Mouse (Mus musculus): ENCODE results near the gene Uvrag.
"Not testable (repeated sequence)": the region's sequence is repeated elsewhere in the genome, so short reads cannot be mapped to it uniquely, and the experiment has no call there.

Gene Uvrag

DNA sequence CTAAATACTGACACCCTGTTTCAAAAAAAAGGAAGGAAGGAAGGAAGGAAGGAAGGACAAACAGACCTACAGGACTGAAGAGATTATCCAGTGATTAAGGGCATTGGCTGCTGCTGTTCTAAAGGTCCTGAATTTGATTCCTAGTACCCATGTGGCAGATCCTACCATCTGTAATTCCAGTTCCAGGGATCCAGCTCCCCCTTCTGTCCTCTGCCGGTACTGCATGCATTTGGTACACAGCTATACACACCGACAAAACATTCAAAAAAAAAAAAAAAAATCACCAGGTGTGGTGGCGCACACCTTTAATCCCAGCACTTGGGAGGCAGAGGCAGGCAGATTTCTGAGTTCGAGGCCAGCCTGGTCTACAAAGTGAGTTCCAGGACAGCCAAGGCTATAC lies 45.8 kb downstream of the Uvrag start:
- DNase-seq, result peak; percentile 61

DNA sequence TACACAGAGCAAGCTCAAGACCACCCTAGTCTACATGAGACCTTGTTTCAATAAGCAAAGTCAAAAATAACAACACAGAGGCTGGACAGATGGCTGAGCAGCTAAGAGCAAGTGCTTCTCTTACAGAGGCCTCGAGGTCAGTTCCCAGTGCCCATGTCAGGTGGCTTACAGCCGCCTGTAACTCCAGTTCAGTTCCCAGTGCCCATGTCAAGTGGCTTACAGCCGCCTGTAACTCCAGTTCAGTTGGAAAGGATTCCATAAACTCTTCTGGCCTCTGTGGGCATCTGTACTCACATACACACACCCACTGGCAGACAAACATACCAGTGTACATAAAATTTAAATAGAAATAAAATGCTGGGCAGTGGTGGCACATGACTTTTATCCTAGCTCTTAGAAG lies 46.6 kb downstream of the Uvrag start:
- no peak for DNase-seq

DNA sequence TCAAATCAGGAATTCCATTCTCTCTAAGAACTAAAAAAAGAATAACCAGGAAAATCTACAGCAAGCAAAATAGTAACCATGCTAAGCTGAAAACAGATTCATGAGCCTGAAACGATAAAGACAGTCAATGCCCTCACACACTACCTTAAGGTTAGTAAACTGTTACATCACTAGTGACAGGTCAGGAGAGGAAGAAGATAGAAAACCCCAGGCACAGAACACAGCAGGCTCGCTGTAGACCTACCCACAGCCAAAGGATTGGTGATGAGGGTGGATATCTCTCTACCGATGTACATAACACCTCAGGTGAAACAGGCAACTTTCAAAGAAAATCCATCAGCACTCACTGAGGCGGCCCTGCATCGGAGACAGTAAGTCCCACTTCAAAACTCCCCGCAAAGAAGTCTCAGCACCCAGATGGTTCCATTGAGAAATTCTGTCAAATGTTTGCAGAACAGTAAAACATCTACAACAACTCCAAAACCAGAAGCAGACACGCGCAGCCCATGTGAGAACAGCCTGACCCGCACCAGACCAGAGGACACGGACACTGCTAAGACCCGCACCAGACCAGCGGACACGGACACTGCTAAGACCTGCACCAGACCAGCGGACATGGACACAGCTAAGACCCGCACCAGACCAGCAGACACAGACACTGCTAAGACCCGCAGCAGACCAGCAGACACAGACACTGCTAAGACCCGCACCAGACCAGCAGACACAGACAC lies 48.9 kb downstream of the Uvrag start:
- DNase-seq, result no peak

DNA sequence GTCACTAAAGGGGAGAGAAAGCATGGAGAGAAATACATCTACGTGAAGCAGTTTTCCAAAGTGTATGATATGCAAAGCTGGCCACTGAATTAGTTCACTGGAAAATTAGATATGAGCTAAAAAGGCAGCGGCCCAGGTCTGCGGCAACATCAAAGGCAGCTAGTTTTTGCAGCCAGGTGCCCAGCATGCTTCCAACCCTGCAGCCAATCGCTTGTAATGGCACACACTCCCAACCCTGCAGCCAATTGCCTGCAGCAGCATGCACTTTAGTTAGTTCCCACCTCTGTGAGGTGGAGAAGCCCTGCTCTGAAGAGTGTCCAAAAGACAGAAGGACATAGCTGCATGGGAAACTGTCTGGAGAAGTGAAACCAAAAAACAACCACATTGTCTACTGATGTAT lies 51.2 kb downstream of the Uvrag start:
- no peak for DNase-seq

DNA sequence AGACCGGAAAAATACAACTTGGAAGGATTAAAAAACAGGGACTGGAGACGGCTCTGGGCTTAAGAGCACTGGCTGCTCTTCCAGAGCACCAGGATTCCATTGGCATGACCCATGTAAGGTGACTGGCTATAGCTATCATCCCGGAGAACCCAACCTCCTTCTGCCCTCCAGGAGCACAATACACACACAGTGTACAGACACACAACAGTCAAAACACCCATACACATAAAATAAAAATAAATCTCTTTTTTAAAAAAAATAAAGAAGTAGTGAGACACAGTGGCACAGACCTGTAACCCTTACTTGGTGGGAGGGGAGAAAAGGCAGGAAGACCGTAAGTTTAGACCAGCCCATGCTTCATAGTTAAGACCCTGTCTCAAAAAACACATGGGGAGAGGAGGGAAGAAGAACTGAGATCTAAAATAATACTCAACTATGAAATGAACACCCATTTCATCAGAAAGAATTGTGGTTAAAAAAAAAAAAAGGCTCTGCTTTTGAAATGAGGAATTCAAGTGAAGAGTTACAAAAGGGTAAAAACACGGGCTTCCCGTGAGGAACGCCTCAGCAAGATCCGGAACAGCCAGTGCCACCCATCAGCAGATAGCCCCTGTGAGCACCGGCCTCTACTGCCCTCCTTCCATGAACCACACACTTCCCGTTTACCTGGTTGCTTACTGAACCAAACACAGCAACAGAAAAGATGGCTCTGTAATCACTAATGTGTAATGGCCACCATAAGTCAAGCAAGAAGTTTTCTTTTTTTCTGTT lies 52.2 kb downstream of the Uvrag start:
- DNase-seq, result no peak

DNA sequence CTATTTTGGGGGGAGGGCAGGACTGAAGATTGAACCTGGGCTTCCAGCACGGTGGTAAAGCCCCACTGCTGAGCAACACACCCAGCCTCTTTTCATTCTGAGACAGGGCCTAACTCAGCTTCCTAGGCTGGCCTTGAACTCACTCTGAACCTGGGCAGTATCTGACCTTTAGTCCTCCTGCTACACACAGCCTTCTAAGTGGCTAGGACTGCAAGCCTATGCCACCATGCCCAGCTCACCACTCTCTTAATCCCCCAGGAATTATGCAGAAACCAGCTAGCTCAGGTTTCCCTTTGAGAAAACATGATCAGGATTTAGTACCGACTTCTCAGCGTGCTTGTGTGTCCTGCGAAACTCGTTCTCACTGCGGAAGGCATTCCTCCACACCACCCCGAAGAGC lies 53.4 kb downstream of the Uvrag start:
- DNase-seq, result peak; percentile 15

DNA sequence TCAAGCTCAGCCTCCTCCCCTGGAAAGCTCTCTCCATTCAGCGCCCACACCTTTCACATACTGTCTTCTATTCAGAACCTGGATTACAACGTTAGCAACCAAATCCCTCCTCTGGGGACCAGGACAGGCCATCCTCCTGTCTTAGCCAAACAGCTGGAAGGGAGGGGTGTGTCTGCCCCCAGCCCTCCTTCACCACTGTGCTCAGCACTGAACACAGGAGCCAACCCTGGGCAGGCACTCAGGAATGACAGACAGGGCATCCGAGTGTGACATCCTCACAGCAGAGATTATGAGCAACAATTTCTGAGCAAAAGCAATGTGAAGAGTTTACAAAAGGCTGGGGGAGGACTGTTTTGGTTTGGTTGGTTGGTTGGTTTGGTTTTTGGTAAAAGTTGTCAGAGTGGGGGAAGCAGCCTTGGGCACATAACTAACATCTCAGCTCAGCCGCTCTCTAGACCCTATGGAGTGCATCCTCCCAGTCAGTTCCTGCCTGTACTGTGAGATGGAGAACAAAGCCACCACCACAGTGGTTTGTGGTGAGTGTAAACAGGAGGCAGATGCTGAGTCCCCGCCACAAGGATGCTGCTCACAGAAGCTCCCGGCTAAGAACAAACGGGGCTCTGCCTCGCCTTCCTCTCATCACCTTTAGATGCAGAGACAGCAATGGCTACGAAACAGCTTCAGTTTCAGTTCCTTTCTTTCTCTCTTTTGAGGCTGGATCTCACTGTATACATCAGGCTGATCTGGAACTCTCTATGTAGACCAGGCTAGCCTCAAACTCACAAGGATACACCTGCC lies 54.1 kb downstream of the Uvrag start:
- DNase-seq, result peak; percentile 84

DNA sequence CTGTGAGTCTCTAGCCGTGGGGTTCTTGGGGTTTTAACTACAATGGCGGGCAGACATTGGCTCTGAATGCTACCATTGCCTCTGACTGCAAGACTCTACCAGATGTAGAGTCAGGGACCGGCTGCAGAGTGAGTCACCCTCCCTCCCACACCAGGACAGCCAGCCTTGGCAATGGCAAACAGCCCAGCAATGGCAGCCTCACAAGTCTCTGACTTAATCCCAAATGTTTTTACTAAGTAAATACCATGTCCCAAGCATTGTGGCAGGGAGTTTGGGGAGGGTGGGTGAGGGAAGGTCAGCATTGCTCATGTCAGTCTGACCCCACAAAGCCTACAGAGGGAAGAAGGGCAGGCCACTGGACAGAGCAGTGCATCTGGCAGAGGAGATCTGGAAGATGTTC lies 55.7 kb downstream of the Uvrag start:
- no peak for DNase-seq

DNA sequence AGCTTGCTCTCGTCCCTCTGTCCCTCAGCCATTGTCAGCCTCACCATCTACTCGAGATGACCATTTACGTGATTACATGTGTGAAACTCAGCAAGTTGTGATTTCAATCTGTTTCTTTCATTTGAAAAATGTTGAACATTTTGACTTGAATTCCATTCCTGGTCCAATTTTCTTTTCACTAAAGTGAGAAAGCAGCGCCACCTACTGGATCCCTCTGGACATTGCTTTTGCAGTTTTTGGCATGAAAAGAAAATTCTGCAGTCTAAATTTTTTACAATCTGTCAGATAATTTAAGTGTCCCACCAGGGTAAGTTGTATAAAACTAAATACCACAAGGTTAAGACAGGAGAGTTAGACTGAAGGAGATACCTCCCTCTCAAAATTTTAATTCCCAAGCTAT lies 61.4 kb downstream of the Uvrag start:
- DNase-seq, result peak; percentile 52

DNA sequence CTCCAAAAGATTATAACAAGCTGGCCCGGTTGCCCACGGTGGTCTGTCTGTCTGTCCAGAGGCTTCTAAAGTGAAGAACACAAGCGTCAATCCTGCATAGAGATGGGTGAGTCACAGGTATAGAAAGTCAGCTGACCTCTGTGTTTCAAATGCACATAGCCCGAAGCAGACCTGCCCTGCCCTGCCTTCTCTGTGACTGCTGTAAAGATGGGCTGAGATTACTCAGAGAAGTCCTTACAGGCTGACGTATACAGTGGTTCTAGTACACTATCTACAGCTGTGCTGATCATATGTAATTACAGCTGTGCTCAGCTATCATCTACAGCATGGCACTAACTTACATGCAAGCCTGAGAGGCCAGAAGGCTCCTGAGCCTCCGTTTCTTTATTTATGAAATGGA lies 62.1 kb downstream of the Uvrag start:
- no peak for DNase-seq

DNA sequence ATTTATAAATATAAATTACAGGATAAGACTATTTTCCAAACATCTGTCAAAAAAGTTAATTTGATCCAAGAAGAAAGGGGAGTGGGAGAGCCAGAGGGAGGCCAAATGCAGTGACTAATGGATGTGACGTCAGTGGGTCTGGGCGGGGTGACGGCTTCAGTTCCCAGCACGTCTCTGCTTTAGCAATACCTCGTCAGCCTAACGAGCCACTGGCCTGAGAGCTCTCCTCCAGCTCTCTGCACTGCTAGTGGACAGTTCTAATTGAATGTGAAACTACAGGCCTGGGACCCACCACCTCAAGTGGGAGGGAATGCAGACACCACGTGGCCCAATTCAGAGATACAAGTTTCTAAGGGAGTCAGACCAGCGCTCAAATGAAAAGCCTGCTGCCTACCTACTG lies 63.7 kb downstream of the Uvrag start:
- DNase-seq, result no peak

DNA sequence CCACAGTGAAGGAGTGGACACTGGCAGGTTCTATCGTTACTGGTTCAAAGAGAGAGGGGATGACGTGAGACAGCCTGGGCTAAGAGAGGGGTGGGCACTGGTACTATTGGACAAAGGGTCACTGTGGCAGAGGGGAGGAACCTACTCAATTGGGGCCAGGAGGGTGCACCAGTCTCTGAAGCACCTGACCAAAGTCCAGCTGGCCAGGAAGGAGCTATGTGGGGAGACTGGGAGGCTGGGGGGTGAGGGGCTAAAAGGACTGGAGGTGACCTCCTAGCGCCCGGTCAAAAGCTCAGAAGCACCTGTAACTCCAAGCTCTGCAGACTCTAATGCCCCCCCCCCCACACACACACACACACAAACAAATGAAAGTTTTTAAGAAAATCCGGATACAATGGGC lies 65.8 kb downstream of the Uvrag start:
- no peak for DNase-seq

DNA sequence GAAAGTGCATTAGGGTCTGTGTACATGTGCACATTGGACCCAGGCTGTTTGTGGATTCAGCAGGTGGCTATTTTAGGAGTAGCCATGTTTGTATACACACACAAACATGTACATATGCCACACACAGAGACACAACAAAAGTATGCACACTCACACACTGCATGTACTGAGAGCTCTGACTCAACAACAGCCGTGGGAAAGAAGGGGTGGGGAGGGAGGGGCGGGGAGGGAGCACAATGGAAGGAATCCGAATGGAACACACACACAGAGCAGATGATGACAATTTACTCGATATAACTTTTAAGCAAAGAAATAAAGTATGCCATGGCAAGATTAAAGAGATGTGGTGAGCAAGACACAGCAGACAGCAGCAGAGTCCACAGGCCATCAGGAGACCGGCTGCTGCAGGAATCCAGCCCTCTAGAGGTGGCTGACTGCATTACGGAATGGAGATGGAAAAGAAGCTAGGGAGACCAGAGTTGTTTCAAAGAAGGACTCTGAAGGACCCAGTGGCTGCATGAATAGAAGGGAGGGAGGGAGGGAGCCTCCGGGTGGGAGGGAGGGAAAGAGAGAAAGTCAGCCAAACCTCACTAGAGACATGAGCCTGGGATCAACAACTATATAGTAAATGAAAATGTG lies 67.1 kb downstream of the Uvrag start:
- no peak for DNase-seq

DNA sequence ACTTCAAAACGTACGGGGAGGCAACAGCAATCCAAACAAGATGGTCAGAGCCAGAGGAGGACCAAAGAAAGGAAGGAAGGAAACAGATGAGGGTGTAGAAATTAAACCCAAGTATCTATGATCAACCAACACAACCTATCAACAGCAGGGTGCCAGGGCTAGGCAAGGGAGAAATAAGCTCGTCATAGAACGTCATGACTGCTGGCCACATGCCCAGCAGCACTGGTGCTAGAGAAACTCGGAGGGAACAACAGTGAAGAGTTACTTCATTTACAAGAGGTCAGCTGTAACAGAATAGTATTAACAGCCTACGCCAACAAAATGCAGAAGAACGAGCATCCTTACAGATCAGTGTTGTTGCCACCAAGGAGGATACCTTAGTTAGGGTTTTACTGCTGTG lies 73.2 kb downstream of the Uvrag start:
- no peak for DNase-seq

DNA sequence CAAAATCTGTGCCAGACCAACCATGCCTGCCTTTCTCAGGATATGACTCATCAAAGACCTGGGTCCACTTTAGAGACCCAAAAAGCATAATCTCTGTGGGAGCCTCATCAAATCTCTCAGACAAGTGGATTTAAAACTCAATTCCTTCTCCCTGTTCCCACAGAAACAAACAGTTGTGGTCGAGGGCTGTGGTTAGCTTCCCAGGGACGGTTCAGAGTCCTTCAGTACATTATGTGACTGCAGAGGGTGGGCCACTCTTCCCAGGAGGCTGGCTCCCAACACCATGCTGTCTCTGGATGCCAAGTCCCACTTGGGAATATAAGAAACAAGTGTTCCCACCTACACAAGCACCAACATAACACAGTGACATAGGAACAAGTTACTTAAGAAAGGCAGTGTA lies 75.0 kb downstream of the Uvrag start:
- DNase-seq, result no peak

DNA sequence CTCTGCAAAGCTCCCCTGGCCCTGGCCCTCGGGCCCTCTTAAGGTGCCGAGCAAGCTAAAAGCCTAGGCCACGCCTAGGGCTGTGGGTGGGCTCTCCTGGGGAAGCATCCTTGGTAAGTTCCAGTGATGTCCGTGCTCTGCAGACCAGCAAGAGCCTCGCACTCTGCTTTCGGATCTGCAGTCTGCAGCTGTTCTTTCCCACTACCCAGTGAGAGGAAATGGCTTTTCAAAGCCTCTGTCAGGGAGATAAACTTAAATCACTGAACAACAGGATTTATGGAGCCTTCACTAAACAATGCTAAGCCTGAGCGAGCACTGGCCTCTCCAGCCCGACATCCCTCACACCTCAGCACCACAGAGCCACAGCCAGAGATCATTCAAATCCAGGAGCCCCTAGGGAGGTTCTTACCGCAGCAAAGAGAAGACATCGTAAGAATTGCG lies 75.5 kb downstream of the Uvrag start:
- DNase-seq, result no peak

DNA sequence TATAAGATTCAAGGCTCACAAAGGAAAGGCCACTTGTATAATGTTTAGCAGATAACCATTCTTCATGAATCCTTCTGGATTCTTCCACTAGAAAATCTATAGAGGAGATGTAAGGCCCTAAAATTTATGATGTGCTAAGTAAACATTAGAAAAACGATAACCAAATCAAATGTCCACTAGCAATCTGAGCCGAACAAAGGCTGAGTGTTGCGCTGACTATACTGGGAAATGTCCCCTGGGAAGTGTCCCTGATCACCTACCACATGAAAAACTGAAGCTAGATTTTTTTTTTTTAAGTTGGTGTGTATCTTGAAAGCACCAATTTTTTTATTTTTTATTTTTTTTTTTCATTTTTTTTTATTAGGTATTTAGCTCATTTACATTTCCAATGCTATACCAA lies 76.1 kb downstream of the Uvrag start:
- DNase-seq, result no peak

DNA sequence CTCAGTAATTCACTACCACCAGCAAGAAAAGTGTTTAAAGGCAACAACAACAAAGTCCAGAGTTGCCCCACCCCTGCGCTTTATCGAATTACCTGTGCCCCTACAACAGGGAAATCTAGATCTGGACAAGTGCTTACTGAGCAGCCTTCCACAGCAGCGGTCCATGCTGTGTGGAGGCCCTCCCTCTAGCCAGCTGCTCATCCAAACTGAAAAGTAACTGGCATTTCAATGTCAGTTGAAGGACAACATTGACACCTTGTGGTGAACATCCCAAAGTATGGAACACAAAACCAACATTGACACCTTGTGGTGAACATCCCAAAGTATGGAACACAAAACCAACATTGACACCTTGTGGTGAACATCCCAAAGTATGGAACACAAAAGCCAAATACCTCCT lies 78.7 kb downstream of the Uvrag start:
- not testable (repeated sequence) for DNase-seq

DNA sequence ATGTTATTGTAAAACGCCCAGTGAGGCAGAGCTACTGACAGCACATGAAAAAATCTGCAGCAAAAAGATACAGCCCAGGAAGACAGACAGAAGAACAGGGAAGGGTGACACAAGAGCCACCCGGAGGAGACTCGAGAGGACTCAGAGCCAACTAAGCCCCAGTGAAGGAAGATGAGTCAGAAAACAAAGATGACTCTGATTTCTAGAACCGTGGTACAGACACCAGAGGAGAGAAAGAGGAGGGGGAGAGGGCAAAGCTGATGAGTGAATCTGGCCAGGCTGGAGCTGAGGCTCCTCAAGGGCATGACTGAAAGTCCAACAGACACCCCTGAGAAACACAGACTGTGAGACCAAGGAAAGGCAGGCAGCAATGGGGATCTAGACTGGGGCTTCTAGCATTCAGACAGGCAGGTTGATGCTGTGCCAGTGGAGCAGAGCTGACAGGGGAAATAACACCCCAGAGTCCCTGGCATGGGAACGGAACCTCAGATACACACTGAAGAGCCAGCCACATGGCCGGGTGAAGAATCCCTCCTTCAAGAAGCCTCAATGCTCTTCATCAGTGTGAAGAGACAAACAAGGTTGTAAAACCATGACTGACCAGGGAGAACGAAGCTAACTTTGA lies 79.8 kb downstream of the Uvrag start:
- DNase-seq, result no peak

DNA sequence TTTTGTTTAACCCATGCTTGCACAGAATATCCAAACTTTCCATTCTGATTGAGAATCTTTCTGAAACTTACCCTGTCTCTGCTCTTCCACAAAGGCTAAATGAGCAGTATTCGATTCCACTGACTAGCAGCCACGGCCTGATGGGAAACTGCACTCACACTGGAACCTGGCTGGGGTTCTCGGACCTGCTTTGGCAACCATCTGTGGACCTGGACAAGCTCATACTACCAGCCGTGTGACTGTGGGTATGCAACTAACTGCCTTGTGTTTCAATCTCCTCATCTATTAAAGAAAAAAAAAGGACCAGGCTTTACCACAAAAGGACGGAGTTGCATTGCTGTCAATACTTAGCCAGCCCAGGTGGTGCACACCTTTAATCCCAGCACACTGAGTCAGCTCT lies 80.5 kb downstream of the Uvrag start:
- DNase-seq, result no peak

DNA sequence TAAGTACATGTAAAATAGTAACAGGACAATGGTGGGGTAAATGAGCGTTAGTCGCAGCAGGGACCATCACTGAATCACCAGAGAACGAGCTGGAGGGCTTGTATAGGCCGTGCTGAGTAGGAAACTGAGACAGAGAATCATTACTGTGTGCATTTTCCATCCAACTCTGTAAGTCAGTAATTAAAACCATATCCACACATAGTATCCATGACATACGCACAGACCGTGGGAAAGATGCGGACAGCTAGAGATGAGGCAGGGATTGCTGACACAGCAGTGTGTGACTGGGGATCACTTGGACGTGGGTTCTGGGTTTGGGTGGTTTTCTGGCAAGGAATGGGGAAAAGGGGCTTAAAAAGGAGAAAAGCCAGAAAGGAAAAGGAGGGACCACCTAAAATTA lies 81.0 kb downstream of the Uvrag start:
- no peak for DNase-seq

DNA sequence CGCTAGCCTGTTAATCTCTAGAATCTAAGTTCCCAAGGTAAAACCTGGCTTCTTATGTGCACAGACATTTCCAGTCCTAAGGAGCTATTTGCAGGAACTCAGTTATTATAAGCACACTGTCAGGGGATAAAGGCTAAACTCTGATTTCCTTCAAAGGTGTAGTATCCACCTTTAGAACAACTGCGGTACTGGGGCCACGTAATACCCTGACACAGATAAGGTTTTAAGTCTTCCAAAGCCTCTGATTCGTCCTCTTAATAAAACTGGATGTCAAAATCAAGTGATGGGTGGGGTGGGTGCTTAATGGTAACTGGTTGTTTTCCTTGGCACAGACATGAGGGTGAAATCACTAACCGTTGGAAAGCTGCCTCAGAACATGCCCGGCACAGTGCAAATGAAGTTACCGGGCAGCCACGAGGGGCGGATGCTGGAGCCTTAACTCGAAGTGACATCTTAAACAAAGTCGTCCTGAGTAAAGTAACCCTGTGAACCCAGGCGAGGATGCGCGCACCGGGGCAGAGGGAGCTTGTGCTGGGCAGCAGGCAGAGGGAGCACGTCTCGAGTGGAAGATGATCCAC lies 83.8 kb downstream of the Uvrag start:
- DNase-seq, result no peak

Data from thymus, postnatal 14 days (tissue).